Mouse (Mus musculus): ENCODE results near the gene Gcnt4. TPM values are rescaled to one million over a fixed set of nuclear protein-coding genes. Genes with fewer than 3 reads are reported as not detected.
A peak's percentile ranks its signal among the peaks of the same experiment; 100 is the strongest.

Gene Gcnt4
- total RNA-seq, 2 experiments from 2014 or later, result 0.76 to 0.93 TPM

- no peak for DNase-seq
Observed at GRCm38 (mm10) chr13:96947722-96948121, 23.2 kb downstream of the Gcnt4 start.

- DNase-seq, result no peak
Observed at GRCm38 (mm10) chr13:96951880-96952279, 27.4 kb downstream of the Gcnt4 start.

GRCm38 (mm10) chr13:96956466-96956865, 32.0 kb downstream of the Gcnt4 start:
- DNase-seq, result no peak

- DNase-seq, result no peak
Observed at GRCm38 (mm10) chr13:96960019-96960418, 35.5 kb downstream of the Gcnt4 start.

GRCm38 (mm10) chr13:96961366-96962157, 37.1 kb downstream of the Gcnt4 start:
- no peak for DNase-seq

GRCm38 (mm10) chr13:96962801-96963200, 38.3 kb downstream of the Gcnt4 start:
- no peak for DNase-seq

- no peak for DNase-seq
Observed at GRCm38 (mm10) chr13:96964981-96965380, 40.5 kb downstream of the Gcnt4 start.

- DNase-seq, result no peak
Observed at GRCm38 (mm10) chr13:96966210-96967089, 42.0 kb downstream of the Gcnt4 start.

- DNase-seq, result no peak
Observed at GRCm38 (mm10) chr13:96967091-96967490, 42.6 kb downstream of the Gcnt4 start.

GRCm38 (mm10) chr13:96967822-96968221, 43.3 kb downstream of the Gcnt4 start:
- DNase-seq, result no peak

- DNase-seq, result no peak
Observed at GRCm38 (mm10) chr13:96971076-96971475, 46.6 kb downstream of the Gcnt4 start.

- no peak for DNase-seq
Observed at GRCm38 (mm10) chr13:96971861-96972282, 47.4 kb downstream of the Gcnt4 start.

- DNase-seq, result no peak
Observed at GRCm38 (mm10) chr13:96973318-96973717, 48.8 kb downstream of the Gcnt4 start.

- no peak for DNase-seq
Observed at GRCm38 (mm10) chr13:96976986-96977595, 52.6 kb downstream of the Gcnt4 start.

GRCm38 (mm10) chr13:96980561-96980960, 56.1 kb downstream of the Gcnt4 start:
- no peak for DNase-seq

- peak; percentile 38 for DNase-seq
Observed at GRCm38 (mm10) chr13:96983251-96984126, 59.0 kb downstream of the Gcnt4 start.

GRCm38 (mm10) chr13:96984688-96985087, 60.2 kb downstream of the Gcnt4 start:
- DNase-seq, result no peak

GRCm38 (mm10) chr13:96985599-96986275, 61.2 kb downstream of the Gcnt4 start:
- no peak for DNase-seq

GRCm38 (mm10) chr13:96989129-96989528, 64.6 kb downstream of the Gcnt4 start:
- DNase-seq, result no peak

GRCm38 (mm10) chr13:96990045-96990444, 65.6 kb downstream of the Gcnt4 start:
- no peak for DNase-seq
